ENCODE assay signal across 8 mouse cellular contexts in genomic region chr1:73362122-73362521, GRCm38 (mm10).
DNase-seq lines count a peak whose midpoint lies in the region; ATAC-seq and TF ChIP-seq lines count a peak whose summit lies in the region.

No protein-coding gene starts in this region.

- TF ChIP-seq EP300 in lung, postnatal 0 days (IDR thresholded peaks at IDR 0.05), result peak; percentile 34; the same call in 1 of the 2 replicates

- no peaks in the 10 kb centered on the region for H3K27me3 ChIP-seq in hindbrain, embryonic 16.5 days (replicated peaks; ENCODE audit: control insufficient read depth, insufficient read depth, low read length)
- H3K27me3 ChIP-seq in hindbrain, embryonic 13.5 days, result no peaks in the 10 kb centered on the region
- H3K27me3 ChIP-seq in embryonic facial prominence, embryonic 13.5 days, result no peaks in the 10 kb centered on the region
- no peaks in the 10 kb centered on the region for H3K27me3 ChIP-seq in intestine, embryonic 15.5 days (replicated peaks)
- no peaks in the 10 kb centered on the region for H3K27me3 ChIP-seq in lung, postnatal 0 days (replicated peaks; ENCODE audit: insufficient read depth, low read length)

- H3K4me2 ChIP-seq in hindbrain, embryonic 16.5 days (ENCODE audit: low read length), result no peak overlapping the region
- no peak overlapping the region for H3K4me2 ChIP-seq in hindbrain, embryonic 13.5 days
- H3K4me2 ChIP-seq in embryonic facial prominence, embryonic 13.5 days, result no peak overlapping the region
- no peak overlapping the region for H3K4me2 ChIP-seq in intestine, embryonic 15.5 days (replicated peaks)
- no peak overlapping the region for H3K4me2 ChIP-seq in lung, postnatal 0 days (replicated peaks; ENCODE audit: low read depth, low read length)

- H3K36me3 ChIP-seq in hindbrain, embryonic 16.5 days (ENCODE audit: control insufficient read depth, insufficient read depth, low read length), result no peaks in the 10 kb centered on the region
- no peaks in the 10 kb centered on the region for H3K36me3 ChIP-seq in hindbrain, embryonic 13.5 days
- no peaks in the 10 kb centered on the region for H3K36me3 ChIP-seq in embryonic facial prominence, embryonic 13.5 days
- H3K36me3 ChIP-seq in intestine, embryonic 15.5 days, result no peaks in the 10 kb centered on the region
- H3K36me3 ChIP-seq in lung, postnatal 0 days (ENCODE audit: insufficient read depth, low read length), result no peaks in the 10 kb centered on the region

- no peak overlapping the region for H3K4me3 ChIP-seq in hindbrain, embryonic 16.5 days (ENCODE audit: low read length)
- H3K4me3 ChIP-seq in hindbrain, embryonic 13.5 days, result no peak overlapping the region
- H3K4me3 ChIP-seq in embryonic facial prominence, embryonic 13.5 days, result no peak overlapping the region
- no peak overlapping the region for H3K4me3 ChIP-seq in intestine, embryonic 15.5 days (replicated peaks)
- H3K4me3 ChIP-seq in lung, postnatal 0 days (ENCODE audit: low read depth, low read length), result no peak overlapping the region

- H3K9ac ChIP-seq in hindbrain, embryonic 16.5 days (ENCODE audit: low read depth, low read length), result no peak overlapping the region
- H3K9ac ChIP-seq in hindbrain, embryonic 13.5 days, result no peak overlapping the region
- no peak overlapping the region for H3K9ac ChIP-seq in embryonic facial prominence, embryonic 13.5 days
- no peak overlapping the region for H3K9ac ChIP-seq in intestine, embryonic 15.5 days
- H3K9ac ChIP-seq in lung, postnatal 0 days (replicated peaks; ENCODE audit: low read depth), result no peak overlapping the region

- ATAC-seq in hindbrain, embryonic 16.5 days, result 0 out of 2 replicates have a peak, but pooled peaks have one; percentile 25
- no peak for ATAC-seq in hindbrain, embryonic 13.5 days (ENCODE audit: low FRiP score)
- peak; percentile 87 for ATAC-seq in embryonic facial prominence, embryonic 13.5 days (ENCODE audit: insufficient number of reproducible peaks, insufficient read depth, low FRiP score, low TSS enrichment, low read depth)
- peak; percentile 75 for ATAC-seq in intestine, embryonic 15.5 days
- ATAC-seq in lung, postnatal 0 days, result peak; percentile 51

- no peak overlapping the region for H3K27ac ChIP-seq in hindbrain, embryonic 16.5 days (ENCODE audit: low read depth, low read length)
- no peak overlapping the region for H3K27ac ChIP-seq in hindbrain, embryonic 13.5 days
- peak overlapping the region; percentile 66 for H3K27ac ChIP-seq in embryonic facial prominence, embryonic 13.5 days
- peak overlapping the region; percentile 44; the same call in 1 of the 2 replicates for H3K27ac ChIP-seq in intestine, embryonic 15.5 days
- no peak overlapping the region for H3K27ac ChIP-seq in lung, postnatal 0 days (ENCODE audit: low read length)

- H3K4me1 ChIP-seq in hindbrain, embryonic 16.5 days (ENCODE audit: control insufficient read depth, insufficient read depth, low read depth, low read length), result peaks cover 3% of the 10 kb centered on the region
- H3K4me1 ChIP-seq in hindbrain, embryonic 13.5 days (replicated peaks), result peaks cover 28% of the 10 kb centered on the region
- H3K4me1 ChIP-seq in embryonic facial prominence, embryonic 13.5 days, result peaks cover 42% of the 10 kb centered on the region
- peaks cover 30% of the 10 kb centered on the region for H3K4me1 ChIP-seq in intestine, embryonic 15.5 days (replicated peaks)
- H3K4me1 ChIP-seq in lung, postnatal 0 days (ENCODE audit: insufficient read depth, low read depth, low read length), result peaks cover 10% of the 10 kb centered on the region

- WGBS in hindbrain, embryonic 16.5 days, result 75% methylated on average over 1 of the region's 1 CpGs
- 63% methylated on average over 1 of the region's 1 CpGs for WGBS in hindbrain, embryonic 13.5 days
- WGBS in embryonic facial prominence, embryonic 13.5 days, result 54% methylated on average over 1 of the region's 1 CpGs
- WGBS in intestine, embryonic 15.5 days, result 62% methylated on average over 1 of the region's 1 CpGs
- 59% methylated on average over 1 of the region's 1 CpGs for WGBS in lung, postnatal 0 days

- DNase-seq in lung, postnatal 0 days (ENCODE audit: low spot score), result peak; percentile 51
- no peak for DNase-seq in frontal cortex, postnatal 14 days (ENCODE audit: low spot score in 2 of 2)
- DNase-seq in spleen, adult 12 weeks (ENCODE audit: low spot score), result no peak
- no peak for DNase-seq in layer of hippocampus, adult 11-12 months (ENCODE audit: low spot score)

- no peak for TF ChIP-seq CTCF in lung, postnatal 0 days (IDR thresholded peaks at IDR 0.05)

- H3K9me3 ChIP-seq in hindbrain, embryonic 16.5 days (ENCODE audit: control insufficient read depth, low read length), result no peaks in the 10 kb centered on the region
- no peaks in the 10 kb centered on the region for H3K9me3 ChIP-seq in hindbrain, embryonic 13.5 days
- H3K9me3 ChIP-seq in embryonic facial prominence, embryonic 13.5 days, result no peaks in the 10 kb centered on the region
- H3K9me3 ChIP-seq in intestine, embryonic 15.5 days, result no peaks in the 10 kb centered on the region
- H3K9me3 ChIP-seq in lung, postnatal 0 days (ENCODE audit: low read length), result no peaks in the 10 kb centered on the region

Comparison
In these comparisons a context has a peak if more than half of its experiments do, and no peak if none do; other contexts are left out.
1. H3K27ac ChIP-seq: peak in embryonic facial prominence, embryonic 13.5 days (single experiment) and intestine, embryonic 15.5 days (single experiment); none in hindbrain, embryonic 16.5 days (single experiment), hindbrain, embryonic 13.5 days (single experiment) and lung, postnatal 0 days (single experiment).